Mouse (Mus musculus) skeletal muscle tissue, adult 2 months (tissue): ENCODE data around the gene Olfr1013.

Source experiments
- DNase-seq: peaks from one replicate; pipeline ENCODE4 v3.0.0-alpha.2; 2012; ENCODE audit warnings: low read depth, low spot score

Olfr1013 gene

GRCm38 (mm10) chr2:85766798-85767197, at the start of gene Olfr1013:
Olfr1013 (plus strand) TSS chr2:85767098.
- DNase-seq = no peak

- no peak for DNase-seq
Observed at GRCm38 (mm10) chr2:85725793-85726192, 41.1 kb upstream of the Olfr1013 start.

DNA sequence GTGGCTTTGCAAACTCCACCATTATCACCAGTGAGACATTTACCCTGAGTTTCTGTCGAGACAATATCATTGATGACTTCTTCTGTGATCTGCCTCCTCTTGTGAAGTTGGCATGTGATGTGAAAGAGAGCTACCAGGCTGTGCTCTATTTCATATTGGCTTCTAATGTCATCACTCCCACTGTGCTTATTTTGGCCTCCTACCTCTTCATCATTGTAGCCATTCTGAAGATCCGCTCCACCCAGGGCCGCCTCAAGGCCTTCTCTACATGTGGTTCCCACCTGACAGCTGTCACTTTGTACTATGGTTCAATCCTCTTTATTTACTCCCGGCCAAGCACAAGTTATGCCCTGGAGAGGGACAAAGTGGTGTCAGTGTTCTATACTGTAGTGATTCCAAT, 13.1 kb upstream of the Olfr1013 start:
- no peak for DNase-seq

DNA sequence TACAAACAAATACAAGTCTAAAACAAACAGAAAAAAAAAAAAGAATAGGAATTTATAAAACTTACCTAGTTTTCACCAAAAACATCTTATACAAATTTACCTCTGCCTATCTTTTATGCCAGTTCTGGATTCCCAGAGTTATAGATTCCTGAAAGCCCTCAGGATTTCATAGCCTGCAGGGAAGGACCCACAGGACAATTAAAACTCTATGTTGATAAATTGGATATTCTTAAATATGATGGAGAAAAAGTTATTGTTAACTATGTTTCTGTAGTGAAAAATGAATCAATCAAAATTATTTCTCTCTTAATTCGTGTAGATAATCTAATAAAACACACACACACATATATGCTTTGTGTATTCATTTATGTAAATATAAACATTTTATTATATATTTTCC, 4.2 kb upstream of the Olfr1013 start, which contains the start of gene Olfr1012:
Olfr1012 (minus strand) TSS at position 101 of the 400 bp plus-strand sequence.
- no peak for DNase-seq

GRCm38 (mm10) chr2:85772413-85772812, 5.5 kb downstream of the Olfr1013 start, which contains the start of gene Olfr1014:
Olfr1014 (plus strand) TSS chr2:85772713.
- no peak for DNase-seq

- DNase-seq = no peak
Observed at GRCm38 (mm10) chr2:85781717-85782116, 14.8 kb downstream of the Olfr1013 start, which contains the start of gene Olfr1015. Olfr1015 (plus strand) TSS chr2:85782017.

DNA sequence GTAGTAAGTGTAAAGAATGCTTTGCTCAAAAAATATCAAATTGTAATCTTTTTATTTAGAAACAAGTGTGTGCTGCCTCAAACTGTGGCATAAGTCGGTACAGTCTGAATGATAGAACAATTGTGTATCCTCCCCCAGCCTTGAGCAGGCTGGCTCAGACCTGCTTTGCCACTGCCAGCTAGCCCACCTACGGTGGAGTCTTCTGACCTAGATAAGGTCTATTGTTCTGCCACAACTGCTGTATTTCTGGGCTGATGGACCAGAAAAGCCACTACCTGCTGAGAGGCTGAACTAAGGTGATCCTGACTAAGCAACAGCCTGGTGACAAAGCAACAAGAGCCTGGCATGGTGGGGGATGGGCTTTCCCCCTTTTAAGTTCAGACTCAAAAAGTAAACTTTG, 25.4 kb downstream of the Olfr1013 start:
- DNase-seq = no peak

DNA sequence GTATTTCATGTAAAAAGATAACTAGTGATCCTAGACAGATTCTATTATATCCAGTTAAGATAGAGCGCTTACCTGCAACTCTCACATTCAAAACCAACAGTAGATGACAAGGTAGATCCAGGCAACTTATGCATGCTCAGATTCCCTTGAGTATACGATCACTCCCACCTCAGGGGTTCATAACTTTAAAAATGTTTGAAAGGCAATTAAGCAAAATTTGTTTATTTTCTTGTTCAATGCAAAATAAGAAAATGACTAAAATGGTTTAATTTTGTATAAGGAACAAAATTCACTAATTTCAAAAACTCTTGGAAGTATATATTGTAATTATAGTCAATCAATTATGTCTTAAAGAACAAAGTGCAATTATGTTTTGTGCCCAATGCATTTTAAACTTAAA, 35.5 kb downstream of the Olfr1013 start, which contains the start of gene Olfr1016:
Olfr1016 (minus strand) TSS at position 101 of the 400 bp plus-strand sequence.
- DNase-seq = no peak

DNA sequence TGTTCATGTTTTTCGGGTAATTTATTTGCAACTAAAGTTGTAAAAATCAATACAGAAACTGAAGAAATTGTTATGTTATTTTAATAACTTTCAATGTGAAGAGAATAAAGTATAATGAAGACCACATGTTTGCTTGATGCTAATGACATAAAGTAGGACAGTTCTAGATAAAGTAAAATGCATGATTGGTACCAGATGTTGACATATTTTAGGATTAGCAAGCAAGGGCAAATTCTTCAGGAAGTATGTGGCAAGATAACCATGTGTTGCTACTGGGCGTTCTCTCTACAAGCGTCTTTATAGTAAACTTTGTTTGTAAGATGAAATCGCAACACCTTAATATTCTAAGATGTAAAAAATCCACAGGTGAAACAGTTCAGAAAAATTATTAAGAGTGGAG, 37.6 kb downstream of the Olfr1013 start:
- DNase-seq = no peak

DNA sequence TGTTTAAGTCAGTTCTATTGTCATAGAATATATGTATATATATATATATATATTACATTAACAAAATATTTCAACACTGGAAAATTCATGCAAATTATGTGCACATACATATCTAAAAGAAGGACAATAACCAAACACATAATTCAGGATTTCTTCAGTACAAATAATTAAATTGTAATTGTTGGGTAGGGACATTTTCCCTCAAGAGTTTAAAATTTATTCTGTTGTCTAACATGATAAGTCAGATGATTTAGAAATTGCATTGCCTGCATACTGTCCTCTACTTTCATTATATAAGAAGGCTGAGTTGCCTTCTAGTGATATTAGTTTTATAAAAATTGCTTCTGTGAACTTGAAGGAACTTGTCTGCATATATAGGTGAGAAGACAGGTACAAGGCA, 51.3 kb downstream of the Olfr1013 start, which contains the start of gene Olfr1018:
Olfr1018 (plus strand) TSS at position 301 of the 400 bp plus-strand sequence.
- no peak for DNase-seq
